Mouse (Mus musculus): ENCODE results near the gene Rnpep.
A peak's percentile ranks its signal among the peaks of the same experiment; 100 is the strongest.
"Not testable (repeated sequence)": the region's sequence is repeated elsewhere in the genome, so short reads cannot be mapped to it uniquely, and the experiment has no call there.

Gene Rnpep

GRCm38 (mm10) chr1:135258380-135259127, 25.3 kb downstream of the Rnpep start, which contains the start of gene Elf3:
TSS of gene Elf3 (minus strand) at chr1:135258568.
- no peak for DNase-seq (ENCODE audit: extremely low spot score, low spot score)

GRCm38 (mm10) chr1:135256299-135256698, 27.6 kb downstream of the Rnpep start:
- no peak for DNase-seq (ENCODE audit: extremely low spot score, low spot score)

GRCm38 (mm10) chr1:135252854-135253253, 31.0 kb downstream of the Rnpep start:
- no peak for DNase-seq (ENCODE audit: extremely low spot score, low spot score)

GRCm38 (mm10) chr1:135251405-135251804, 32.5 kb downstream of the Rnpep start:
- no peak for DNase-seq (ENCODE audit: extremely low spot score, low spot score)

- DNase-seq (ENCODE audit: extremely low spot score, low spot score) = no peak
These were observed 33.2 kb downstream of the Rnpep start for GRCm38 (mm10) chr1:135250706-135251105.

GRCm38 (mm10) chr1:135248434-135248850, 35.4 kb downstream of the Rnpep start:
- DNase-seq (ENCODE audit: extremely low spot score, low spot score) = peak; percentile 14

- no peak for DNase-seq (ENCODE audit: extremely low spot score, low spot score)
These were observed 39.9 kb downstream of the Rnpep start for GRCm38 (mm10) chr1:135244014-135244413.

- not testable (repeated sequence) for DNase-seq (ENCODE audit: extremely low spot score, low spot score)
These were observed 43.7 kb downstream of the Rnpep start for GRCm38 (mm10) chr1:135240206-135240605.

GRCm38 (mm10) chr1:135237131-135237851, 46.6 kb downstream of the Rnpep start:
- no peak for DNase-seq (ENCODE audit: extremely low spot score, low spot score)

GRCm38 (mm10) chr1:135234771-135235170, 49.1 kb downstream of the Rnpep start:
- no peak for DNase-seq (ENCODE audit: extremely low spot score, low spot score)

GRCm38 (mm10) chr1:135233961-135234360, 49.9 kb downstream of the Rnpep start:
- no peak for DNase-seq (ENCODE audit: extremely low spot score, low spot score)

GRCm38 (mm10) chr1:135231878-135232277, 52.0 kb downstream of the Rnpep start:
- not testable (repeated sequence) for DNase-seq (ENCODE audit: extremely low spot score, low spot score)

- DNase-seq (ENCODE audit: extremely low spot score, low spot score) = no peak
These were observed 56.4 kb downstream of the Rnpep start for GRCm38 (mm10) chr1:135227339-135227950.

- no peak for DNase-seq (ENCODE audit: extremely low spot score, low spot score)
These were observed 58.8 kb downstream of the Rnpep start for GRCm38 (mm10) chr1:135224981-135225604.

GRCm38 (mm10) chr1:135224147-135224546, 59.7 kb downstream of the Rnpep start:
- DNase-seq (ENCODE audit: extremely low spot score, low spot score) = no peak

GRCm38 (mm10) chr1:135217607-135218233, 66.2 kb downstream of the Rnpep start:
- no peak for DNase-seq (ENCODE audit: extremely low spot score, low spot score)

- DNase-seq (ENCODE audit: extremely low spot score, low spot score) = no peak
These were observed 69.9 kb downstream of the Rnpep start for GRCm38 (mm10) chr1:135213772-135214640.

All from neural tube, embryonic 10.5 days (tissue).